Mouse (Mus musculus): ENCODE data around the gene 4930432K21Rik.
A peak's percentile ranks its signal among the peaks of the same experiment; 100 is the strongest.

Gene 4930432K21Rik

DNA sequence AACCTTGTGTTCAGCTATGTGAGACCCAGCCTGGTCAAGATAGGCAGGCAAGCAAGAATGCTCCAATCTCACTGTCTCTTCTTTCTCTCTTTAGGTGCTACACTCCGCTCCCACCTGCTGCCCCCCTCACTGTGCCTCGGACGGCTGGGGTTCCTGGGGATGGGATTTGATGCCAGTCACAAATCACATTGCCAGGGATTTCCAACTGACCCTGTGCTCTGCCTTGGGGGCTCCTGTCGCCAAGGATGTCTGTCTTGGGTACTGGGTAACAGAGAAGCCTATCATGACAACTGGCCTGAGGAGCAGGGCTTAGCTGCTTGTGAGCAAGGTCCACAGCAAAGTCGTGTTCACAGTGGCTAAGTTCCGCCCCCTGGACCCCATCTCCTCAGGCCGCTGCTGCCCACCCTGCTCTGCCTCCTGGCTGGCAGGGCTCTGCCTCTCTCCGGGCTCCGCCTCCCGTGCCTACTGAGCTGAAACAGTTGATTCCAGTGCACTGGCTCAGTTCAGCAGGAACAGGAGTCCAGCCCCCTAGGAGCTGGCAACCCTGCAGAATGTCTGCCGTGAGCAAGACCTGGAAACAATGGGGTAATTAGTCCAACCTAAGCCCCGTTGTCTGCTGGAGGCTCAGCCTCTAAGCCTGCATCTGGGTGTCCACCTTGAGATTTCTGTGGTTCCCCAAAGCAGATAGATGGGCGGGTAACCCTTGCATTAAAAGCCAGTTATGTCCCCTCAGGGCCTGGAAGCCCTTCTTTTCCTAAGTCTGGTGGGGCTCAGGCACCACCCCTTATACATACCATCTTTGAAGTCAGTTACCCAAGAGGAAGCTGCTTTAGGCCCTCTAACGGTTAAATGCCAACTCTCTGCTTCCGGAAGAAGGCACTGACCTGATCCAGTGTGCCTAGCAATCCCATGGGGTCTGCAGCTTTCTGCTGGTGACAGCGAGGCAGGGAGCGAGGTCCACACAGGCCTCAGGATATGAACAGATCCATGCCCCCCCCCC, 60.9 kb downstream of the 4930432K21Rik start:
- DNase-seq (ENCODE audit: low read depth) = peak; percentile 62

- peak; percentile 89 for DNase-seq (ENCODE audit: low read depth)
These were observed 62.5 kb downstream of the 4930432K21Rik start for GRCm38 (mm10) chr8:84210167-84210791.

DNA sequence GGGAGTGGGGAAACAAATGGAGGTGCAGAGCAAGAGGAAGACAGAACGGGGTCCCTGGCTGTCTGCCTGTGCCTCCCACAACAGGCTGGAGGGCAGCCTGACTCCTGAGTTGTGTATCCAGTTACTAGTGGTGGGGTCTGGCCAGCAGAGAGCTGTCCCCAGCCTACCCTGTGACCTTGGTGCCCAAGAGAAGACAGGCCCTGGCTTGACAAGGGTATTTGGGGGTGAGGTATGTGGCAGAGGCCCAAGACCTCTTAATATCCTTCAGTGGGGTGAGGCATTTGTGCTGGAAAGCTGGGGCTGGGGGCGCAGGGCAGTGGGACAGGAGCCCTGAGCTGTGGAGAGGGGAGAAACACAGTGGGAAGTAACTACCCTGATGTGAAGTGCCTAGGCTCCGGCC, 63.4 kb downstream of the 4930432K21Rik start:
- DNase-seq (ENCODE audit: low read depth) = no peak

GRCm38 (mm10) chr8:84211881-84212563, 64.2 kb downstream of the 4930432K21Rik start:
- DNase-seq (ENCODE audit: low read depth) = no peak

GRCm38 (mm10) chr8:84213277-84213676, 65.5 kb downstream of the 4930432K21Rik start:
- no peak for DNase-seq (ENCODE audit: low read depth)

- no peak for DNase-seq (ENCODE audit: low read depth)
These were observed 69.4 kb downstream of the 4930432K21Rik start for GRCm38 (mm10) chr8:84217206-84217605.

DNA sequence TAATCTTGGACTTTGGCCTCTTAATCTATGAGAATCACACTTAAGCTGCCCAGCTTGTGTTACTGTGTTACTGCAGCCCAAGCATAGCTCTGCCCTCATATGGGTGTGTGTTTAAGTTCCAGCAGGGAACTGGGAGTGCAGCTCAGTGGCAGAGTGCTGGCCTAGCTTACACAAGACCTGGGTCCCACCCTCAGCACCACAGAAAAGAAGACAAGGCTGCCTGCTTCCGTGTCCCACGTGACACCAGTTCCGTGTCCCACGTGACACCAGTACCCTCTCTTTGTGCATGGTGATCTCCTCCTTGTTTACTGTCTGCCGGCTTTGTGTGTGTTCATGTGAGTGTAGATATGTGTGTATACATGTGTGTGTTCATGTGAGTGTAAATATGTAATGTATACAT, 70.3 kb downstream of the 4930432K21Rik start:
- no peak for DNase-seq (ENCODE audit: low read depth)

GRCm38 (mm10) chr8:84220105-84220504, 72.3 kb downstream of the 4930432K21Rik start:
- DNase-seq (ENCODE audit: low read depth) = no peak
